Mouse (Mus musculus) stomach, embryonic 14.5 days (tissue): ENCODE data around the gene Sgo2a. TPM values are rescaled to one million over a fixed set of nuclear protein-coding genes. Genes with fewer than 3 reads are reported as not detected.

Source experiments
- polyA plus RNA-seq: library from polyadenylated mRNA; unstranded; fragments of >200 nt; fragmentation: Nextera tagmentation; extraction: Ambion mirVana; gene quantifications from 2 replicates; pipeline ENCODE4 v1.2.1, GENCODE M21; 2014

Gene Sgo2a
- polyA plus RNA-seq, 1 experiment from 2014 or later = 20.4 TPM

Other genes starting within 250 kb of the Sgo2a start
- gene Spats2l, start 221.8 kb upstream of the Sgo2a start, polyA plus RNA-seq = 130 and 132 TPM in 2 replicates
- 14.0 and 17.2 TPM in 2 replicates for gene Kctd18, start 23.0 kb downstream of the Sgo2a start, polyA plus RNA-seq
- 0.10 and 0.25 TPM in 2 replicates for gene Aox1, start 34.0 kb downstream of the Sgo2a start, polyA plus RNA-seq
- gene Aox3, start 117.2 kb downstream of the Sgo2a start, polyA plus RNA-seq = 0.74 and 1.4 TPM in 2 replicates
- gene Aox4, start 214.4 kb downstream of the Sgo2a start, polyA plus RNA-seq = 0.30 and 0.64 TPM in 2 replicates